8 mouse cellular contexts compared by ENCODE assay signal in the genomic region with DNA sequence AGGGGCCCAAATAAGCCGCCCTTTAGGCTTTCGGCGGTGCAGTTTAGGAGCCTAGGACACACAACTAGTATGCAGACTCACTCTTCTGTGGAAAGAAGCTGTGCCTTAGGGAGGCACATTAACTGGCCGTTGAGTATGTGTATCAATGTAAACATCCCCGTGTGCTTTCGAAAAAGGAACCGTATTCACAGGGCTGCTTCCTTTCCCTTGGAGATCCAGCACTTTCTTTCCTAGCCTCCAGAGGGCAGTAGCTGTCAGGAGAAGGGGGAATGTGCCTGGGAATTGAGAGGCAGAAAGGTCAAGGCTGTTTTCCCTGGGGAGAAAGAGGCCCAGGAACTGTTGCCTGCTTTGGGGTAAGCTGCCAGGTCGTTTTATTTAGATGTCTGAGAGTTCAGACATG. TPM values are rescaled to one million over a fixed set of nuclear protein-coding genes. Genes with fewer than 3 reads are reported as not detected.
DNase-seq lines count a peak whose midpoint lies in the region; ATAC-seq and TF ChIP-seq lines count a peak whose summit lies in the region.

No protein-coding gene starts in this region.

- ATAC-seq in forebrain, embryonic 14.5 days, result no peak
- ATAC-seq in hindbrain, embryonic 15.5 days (ENCODE audit: low FRiP score, low read depth), result 0 out of 2 replicates have a peak, but pooled peaks have one; percentile 1
- ATAC-seq in stomach, postnatal 0 days (ENCODE audit: low FRiP score, low TSS enrichment), result peak; percentile 12; the same call in 1 of the 2 replicates

- no peaks in the 10 kb centered on the region for H3K9me3 ChIP-seq in forebrain, embryonic 14.5 days (replicated peaks; ENCODE audit: control insufficient read depth, low read length)
- H3K9me3 ChIP-seq in hindbrain, embryonic 15.5 days, result no peaks in the 10 kb centered on the region
- no peaks in the 10 kb centered on the region for H3K9me3 ChIP-seq in megakaryocyte, embryonic 14.5 days
- H3K9me3 ChIP-seq in stomach, postnatal 0 days (ENCODE audit: control insufficient read depth, low read length), result no peaks in the 10 kb centered on the region

- no peak for TF ChIP-seq EP300 in stomach, postnatal 0 days (optimal IDR thresholded peaks at IDR 0.05)

- peak overlapping the region; percentile 64; the same call in 1 of the 2 replicates for H3K27ac ChIP-seq in forebrain, embryonic 14.5 days (ENCODE audit: low read depth, low read length)
- H3K27ac ChIP-seq in hindbrain, embryonic 15.5 days (replicated peaks), result peak overlapping the region; percentile 90
- peak overlapping the region; percentile 45; the same call in 1 of the 2 replicates for H3K27ac ChIP-seq in stomach, postnatal 0 days (replicated peaks)

- peak overlapping the region; percentile 35 for H3K4me3 ChIP-seq in forebrain, embryonic 14.5 days (ENCODE audit: low read depth, low read length)
- peak overlapping the region; percentile 54 for H3K4me3 ChIP-seq in hindbrain, embryonic 15.5 days
- H3K4me3 ChIP-seq in megakaryocyte, embryonic 14.5 days (replicated peaks), result peak overlapping the region; percentile 83
- H3K4me3 ChIP-seq in stomach, postnatal 0 days (ENCODE audit: low read depth, low read length), result peak overlapping the region; percentile 27; the same call in 1 of the 2 replicates

- TF ChIP-seq CTCF in stomach, postnatal 0 days (IDR thresholded peaks at IDR 0.05; ENCODE audit: low read depth), result peak; percentile 99

- peak overlapping the region; percentile 61 for H3K9ac ChIP-seq in forebrain, embryonic 14.5 days (ENCODE audit: low read length)
- H3K9ac ChIP-seq in hindbrain, embryonic 15.5 days, result peak overlapping the region; percentile 69
- 0 out of 2 replicates have a peak overlapping the region, but pooled peaks have one; percentile 53 for H3K9ac ChIP-seq in stomach, postnatal 0 days (ENCODE audit: low read length)

- intact Hi-C loops in left cerebral cortex, postnatal 25 days (cut with DNase I), result loop anchor here (2.0 kb wide), 2 partner anchors 15 to 23 kb away; no protein-coding TSS in a partner anchor

- no peaks in the 10 kb centered on the region for H3K27me3 ChIP-seq in forebrain, embryonic 14.5 days (replicated peaks; ENCODE audit: control insufficient read depth, insufficient read depth, low read length)
- H3K27me3 ChIP-seq in hindbrain, embryonic 15.5 days, result no peaks in the 10 kb centered on the region
- no peaks in the 10 kb centered on the region for H3K27me3 ChIP-seq in megakaryocyte, embryonic 14.5 days (replicated peaks)
- H3K27me3 ChIP-seq in stomach, postnatal 0 days (ENCODE audit: control insufficient read depth, insufficient read depth, low read length), result no peaks in the 10 kb centered on the region

- H3K4me1 ChIP-seq in forebrain, embryonic 14.5 days (ENCODE audit: control insufficient read depth, insufficient read depth, low read length), result peaks cover 49% of the 10 kb centered on the region
- peaks cover 72% of the 10 kb centered on the region for H3K4me1 ChIP-seq in hindbrain, embryonic 15.5 days (replicated peaks)
- peaks cover 100% of the 10 kb centered on the region for H3K4me1 ChIP-seq in megakaryocyte, embryonic 14.5 days
- H3K4me1 ChIP-seq in stomach, postnatal 0 days (replicated peaks; ENCODE audit: control insufficient read depth, insufficient read depth), result peaks cover 14% of the 10 kb centered on the region

- H3K36me3 ChIP-seq in forebrain, embryonic 14.5 days (ENCODE audit: control insufficient read depth, insufficient read depth, low read length), result 0 out of 2 replicates have a peak, but pooled peaks cover 6% of the 10 kb centered on the region
- H3K36me3 ChIP-seq in hindbrain, embryonic 15.5 days, result no peaks in the 10 kb centered on the region
- peaks cover 44% of the 10 kb centered on the region for H3K36me3 ChIP-seq in megakaryocyte, embryonic 14.5 days (replicated peaks; ENCODE audit: low read length)
- H3K36me3 ChIP-seq in stomach, postnatal 0 days (ENCODE audit: control insufficient read depth, insufficient read depth, low read length), result no peaks in the 10 kb centered on the region

- peak overlapping the region; percentile 71 for H3K4me2 ChIP-seq in forebrain, embryonic 14.5 days (ENCODE audit: low read length)
- H3K4me2 ChIP-seq in hindbrain, embryonic 15.5 days, result peak overlapping the region; percentile 78
- H3K4me2 ChIP-seq in stomach, postnatal 0 days (replicated peaks; ENCODE audit: low read depth), result peak overlapping the region; percentile 48

- DNase-seq in ovary, postnatal 36 days (ENCODE audit: low spot score), result peak; percentile 51
- DNase-seq in ovary, postnatal 10 days (ENCODE audit: low spot score), result no peak
- DNase-seq in cerebellum, adult 18-20 months, result peak; percentile 81 to 89
- peak; percentile 85 for DNase-seq in forebrain, embryonic 14.5 days (ENCODE audit: low spot score)
- peak; percentile 66 to 78 for DNase-seq in left cerebral cortex, postnatal 25 days (ENCODE audit: low spot score in 2 of 2)
- DNase-seq in stomach, postnatal 0 days (ENCODE audit: low spot score), result peak; percentile 70

- WGBS in forebrain, embryonic 14.5 days, result 10% methylated on average over 8 of the region's 8 CpGs
- 3% methylated on average over 8 of the region's 8 CpGs for WGBS in hindbrain, embryonic 15.5 days
- WGBS in stomach, postnatal 0 days, result 9% methylated on average over 8 of the region's 8 CpGs

RNA-seq across cellular contexts. Expression of gene Tnk2, which starts 15.7 kb away (rescaled TPM):
- polyA plus RNA-seq in forebrain, embryonic 14.5 days (2014; fragmentation: Nextera tagmentation; extraction: Ambion mirVana), result 11.2 and 13.1 TPM in 2 replicates
- polyA plus RNA-seq in hindbrain, embryonic 15.5 days (2015; fragmentation: Nextera tagmentation; extraction: Ambion mirVana), result 19.3 and 25.9 TPM in 2 replicates
- 100 to 1,000 TPM; 179 to 184 TPM for total RNA-seq in left cerebral cortex, postnatal 25 days (2021)
- 230 and 1,256 TPM in 2 replicates for polyA plus RNA-seq in megakaryocyte, embryonic 14.5 days (2012; ENCODE audit: insufficient read depth, low replicate concordance)
- 17.1 and 21.0 TPM in 2 replicates for polyA plus RNA-seq in stomach, postnatal 0 days (2015; fragmentation: Nextera tagmentation; extraction: Ambion mirVana)

RNA-seq across cellular contexts. Expression of gene Tfrc, which starts 50.7 kb away (rescaled TPM):
- polyA plus RNA-seq in forebrain, embryonic 14.5 days (2014; fragmentation: Nextera tagmentation; extraction: Ambion mirVana), result 43.9 and 56.0 TPM in 2 replicates
- polyA plus RNA-seq in hindbrain, embryonic 15.5 days (2015; fragmentation: Nextera tagmentation; extraction: Ambion mirVana), result 29.9 and 33.5 TPM in 2 replicates
- total RNA-seq in left cerebral cortex, postnatal 25 days (2021), result 10 to 100 TPM; 71.0 to 79.9 TPM
- polyA plus RNA-seq in megakaryocyte, embryonic 14.5 days (2012; ENCODE audit: insufficient read depth, low replicate concordance), result 1.3 and 4.3 TPM in 2 replicates
- 45.6 and 50.0 TPM in 2 replicates for polyA plus RNA-seq in stomach, postnatal 0 days (2015; fragmentation: Nextera tagmentation; extraction: Ambion mirVana)

Comparison
In these comparisons a context has a peak if more than half of its experiments do, and no peak if none do; other contexts are left out.
1. H3K4me3 ChIP-seq: peak in every context shown above with its lines; median percentile 83 in megakaryocyte, embryonic 14.5 days; 54 in hindbrain, embryonic 15.5 days; 35 in forebrain, embryonic 14.5 days; 27 in stomach, postnatal 0 days.